ENCODE assay signal across 8 mouse cellular contexts in genomic region chr8:107151212-107151920, GRCm38 (mm10). TPM values are rescaled to one million over a fixed set of nuclear protein-coding genes. Genes with fewer than 3 reads are reported as not detected.
DNase-seq lines count a peak whose midpoint lies in the region; ATAC-seq and TF ChIP-seq lines count a peak whose summit lies in the region.

No protein-coding gene starts in this region.

- H3K4me3 ChIP-seq in kidney, postnatal 0 days (replicated peaks; ENCODE audit: low read depth, low read length) = peak overlapping the region; percentile 76
- peak overlapping the region; percentile 78 for H3K4me3 ChIP-seq in hindbrain, embryonic 16.5 days (ENCODE audit: low read length)

- H3K36me3 ChIP-seq in kidney, postnatal 0 days (ENCODE audit: insufficient read depth, low read length) = peaks cover 6% of the 10 kb centered on the region; the same call in 1 of the 2 replicates
- H3K36me3 ChIP-seq in hindbrain, embryonic 16.5 days (ENCODE audit: control insufficient read depth, insufficient read depth, low read length) = peaks cover 17% of the 10 kb centered on the region

- TF ChIP-seq CTCF in kidney, postnatal 0 days (IDR thresholded peaks at IDR 0.05; ENCODE audit: low read depth) = no peak

- peak overlapping the region; percentile 78 for H3K4me2 ChIP-seq in kidney, postnatal 0 days (ENCODE audit: low read length)
- H3K4me2 ChIP-seq in hindbrain, embryonic 16.5 days (ENCODE audit: low read length) = peak overlapping the region; percentile 70

- 66% methylated on average over 7 of the region's 7 CpGs for WGBS in kidney, postnatal 0 days
- 76% methylated on average over 7 of the region's 7 CpGs for WGBS in hindbrain, embryonic 16.5 days

- H3K27me3 ChIP-seq in kidney, postnatal 0 days (ENCODE audit: insufficient read depth, low read length) = no peaks in the 10 kb centered on the region
- H3K27me3 ChIP-seq in hindbrain, embryonic 16.5 days (replicated peaks; ENCODE audit: control insufficient read depth, insufficient read depth, low read length) = no peaks in the 10 kb centered on the region

- H3K4me1 ChIP-seq in kidney, postnatal 0 days (replicated peaks; ENCODE audit: insufficient read depth, low read length) = 0 out of 2 replicates have a peak, but pooled peaks cover 6% of the 10 kb centered on the region
- H3K4me1 ChIP-seq in hindbrain, embryonic 16.5 days (ENCODE audit: control insufficient read depth, insufficient read depth, low read depth, low read length) = peaks cover 11% of the 10 kb centered on the region

- H3K9me3 ChIP-seq in kidney, postnatal 0 days (replicated peaks; ENCODE audit: low read length) = no peaks in the 10 kb centered on the region
- no peaks in the 10 kb centered on the region for H3K9me3 ChIP-seq in hindbrain, embryonic 16.5 days (ENCODE audit: control insufficient read depth, low read length)

- H3K9ac ChIP-seq in kidney, postnatal 0 days (ENCODE audit: low read depth, low read length) = peak overlapping the region; percentile 82
- H3K9ac ChIP-seq in hindbrain, embryonic 16.5 days (ENCODE audit: low read depth, low read length) = peak overlapping the region; percentile 83

- ATAC-seq in kidney, postnatal 0 days (replicated peaks; ENCODE audit: low FRiP score, low read depth) = no peak
- no peak for ATAC-seq in hindbrain, embryonic 16.5 days

- DNase-seq in kidney, postnatal 0 days (ENCODE audit: low spot score) = no peak
- DNase-seq in kidney, adult 18-20 months = no peak
- DNase-seq in adipocyte (ENCODE audit: low spot score) = peak; percentile 34
- DNase-seq in naive thymus-derived CD4-positive, alpha-beta T cell, adult 2 months (ENCODE audit: low read depth) = peak; percentile 26
- no peak for DNase-seq in frontal cortex, postnatal 14 days (ENCODE audit: low spot score in 2 of 2)
- no peak for DNase-seq in gastrocnemius, adult 18-20 months (ENCODE audit: low spot score)
- DNase-seq in lung, postnatal 25 days (ENCODE audit: low spot score) = no peak

- H3K27ac ChIP-seq in kidney, postnatal 0 days = peak overlapping the region; percentile 85
- H3K27ac ChIP-seq in hindbrain, embryonic 16.5 days (ENCODE audit: low read depth, low read length) = no peak overlapping the region

RNA-seq across cellular contexts. Expression of gene Cyb5b, which starts 0.9 kb away (rescaled TPM):
- polyA plus RNA-seq in kidney, postnatal 0 days (2015; fragmentation: Nextera tagmentation; extraction: Ambion mirVana) = 116 and 126 TPM in 2 replicates
- polyA plus RNA-seq in hindbrain, embryonic 16.5 days (2015; fragmentation: Nextera tagmentation; extraction: Ambion mirVana) = 98.8 and 112 TPM in 2 replicates
- 10 to 100 TPM; 33.2 to 38.3 TPM for total RNA-seq in gastrocnemius, adult 18-20 months (2021)

RNA-seq across cellular contexts. Expression of gene Terf2, which starts 55.0 kb away (rescaled TPM):
- polyA plus RNA-seq in kidney, postnatal 0 days (2015; fragmentation: Nextera tagmentation; extraction: Ambion mirVana) = 17.4 and 18.2 TPM in 2 replicates
- polyA plus RNA-seq in hindbrain, embryonic 16.5 days (2015; fragmentation: Nextera tagmentation; extraction: Ambion mirVana) = 22.5 and 24.1 TPM in 2 replicates
- 10 to 100 TPM; 11.5 to 13.9 TPM for total RNA-seq in gastrocnemius, adult 18-20 months (2021)

Comparison
In these comparisons a context has a peak if more than half of its experiments do, and no peak if none do; other contexts are left out.
1. DNase-seq: peak in adipocyte (single experiment) and naive thymus-derived CD4-positive, alpha-beta T cell, adult 2 months (single experiment); none in kidney, postnatal 0 days (single experiment), kidney, adult 18-20 months (single experiment), frontal cortex, postnatal 14 days (0 of 2), gastrocnemius, adult 18-20 months (single experiment) and lung, postnatal 25 days (single experiment).